Comparison of ENCODE assay signal across 10 mouse cellular contexts in the genomic region with DNA sequence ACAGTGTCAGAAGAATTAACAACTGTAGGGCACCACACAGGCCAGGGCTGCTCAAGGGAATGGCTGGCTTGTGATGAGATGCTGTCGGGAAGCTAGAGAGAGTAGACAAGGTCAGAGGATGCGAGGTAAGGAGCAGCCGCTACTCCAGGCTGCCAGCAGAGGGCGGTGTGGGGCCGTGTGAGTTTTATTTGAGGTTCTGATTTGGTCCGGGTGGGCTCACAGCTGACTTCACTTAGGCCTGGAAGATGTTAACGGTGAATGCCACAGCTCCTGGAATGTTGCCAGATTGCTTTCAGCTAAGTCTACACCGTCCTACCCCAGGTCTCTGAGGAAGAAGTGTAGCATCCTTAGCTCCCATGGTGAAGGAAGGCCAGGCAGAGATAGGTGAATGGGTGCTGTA. TPM values are rescaled to one million over a fixed set of nuclear protein-coding genes. Genes with fewer than 3 reads are reported as not detected.
DNase-seq lines count a peak whose midpoint lies in the region; TF ChIP-seq lines count a peak whose summit lies in the region.
"Had no signal": no experiment of that assay in that cellular context is flagged by ENCODE, and none has a peak within 500 bp of the region (broad histone marks: within the 10 kb centered on the region; RNA-seq: fewer than 3 reads in every experiment).

No protein-coding gene starts in this region.

- H3K79me2 ChIP-seq in CH12.LX (replicated peaks; ENCODE audit: control insufficient read depth, extremely low read depth, insufficient read depth, poor library complexity, severe bottlenecking), result no peaks in the 10 kb centered on the region

- H3K4me2 ChIP-seq in CH12.LX (ENCODE audit: insufficient read depth, low read depth, poor library complexity, severe bottlenecking), result no peak overlapping the region
- H3K4me2 ChIP-seq: midbrain, embryonic 12.5 days had no signal

- peaks cover 12% of the 10 kb centered on the region for H3K9me3 ChIP-seq in CH12.LX (replicated peaks; ENCODE audit: low read length)
- no peaks in the 10 kb centered on the region for H3K9me3 ChIP-seq in limb, embryonic 10.5 days (replicated peaks)

- dilution Hi-C loops in CH12.LX (cut with MboI; ENCODE audit: extremely low pct_ligation_motif_present, extremely low pct_unique_long_range_greater_than_20kb, low sequenced_read_pairs), result no loop called here

- peak; percentile 75 for TF ChIP-seq RAD21 in CH12.LX (IDR thresholded peaks at IDR 0.05; ENCODE audit: low read depth, low read length)

- DNase-seq in layer of hippocampus, adult 2 months (ENCODE audit: low spot score in 2 of 2), result peak in 1 of 2 experiments; percentile 69
- no peak for DNase-seq in layer of hippocampus, adult 9-11 months
- DNase-seq in CH12.LX (ENCODE audit: extremely low read depth) (peak; percentile 48), MN1 (ENCODE audit: low spot score) (no peak)
- peak; percentile 10 for DNase-seq in adrenal gland, adult 2 months
- DNase-seq in embryo, embryonic 11 days, result peak; percentile 81
- peak; percentile 89 for DNase-seq in limb, embryonic 10.5 days (ENCODE audit: low spot score)
- DNase-seq in retina, postnatal 7 days (ENCODE audit: low read depth, low spot score), result peak; percentile 50

- no peaks in the 10 kb centered on the region for H3K36me3 ChIP-seq in CH12.LX (replicated peaks in 1 of 2; ENCODE audit: control insufficient read depth in 1 of 2, insufficient read depth in 1 of 2, low read length in 1 of 2)
- no peaks in the 10 kb centered on the region for H3K36me3 ChIP-seq in limb, embryonic 10.5 days
- H3K36me3 ChIP-seq: midbrain, embryonic 12.5 days had no signal

- in situ Hi-C loops in CH12.LX (cut with MboI; ENCODE audit: low pct_ligation_motif_present, low pct_unique_long_range_greater_than_20kb, low sequenced_read_pairs), result no loop called here

- TF ChIP-seq POLR2A in CH12.LX (IDR thresholded peaks at IDR 0.05; ENCODE audit: low read depth, low read length), result no peak

- H3K9ac ChIP-seq in CH12.LX (ENCODE audit: insufficient read depth, low read depth), result no peak overlapping the region
- H3K9ac ChIP-seq: midbrain, embryonic 12.5 days had no signal

- no peaks in the 10 kb centered on the region for H3K4me1 ChIP-seq in CH12.LX (ENCODE audit: control insufficient read depth in 1 of 2, insufficient read depth in 2 of 2)
- H3K4me1 ChIP-seq in limb, embryonic 10.5 days, result peaks cover 26% of the 10 kb centered on the region

- TF ChIP-seq EP300 in CH12.LX (IDR thresholded peaks at IDR 0.05; ENCODE audit: low read length), result no peak

- peaks cover 42% of the 10 kb centered on the region for H3K27me3 ChIP-seq in CH12.LX (replicated peaks)
- H3K27me3 ChIP-seq in limb, embryonic 10.5 days (ENCODE audit: low read depth, poor library complexity, severe bottlenecking), result no peaks in the 10 kb centered on the region

- no peak overlapping the region for H3K4me3 ChIP-seq in layer of hippocampus, adult 2 months
- no peak overlapping the region for H3K4me3 ChIP-seq in CH12.LX (replicated peaks in 1 of 3; ENCODE audit: low read depth in 2 of 3, low read length in 2 of 3, poor library complexity in 1 of 3)
- no peak overlapping the region for H3K4me3 ChIP-seq in limb, embryonic 10.5 days
- H3K4me3 ChIP-seq: midbrain, embryonic 12.5 days had no signal

- 9% methylated on average over 8 of the region's 8 CpGs for WGBS in limb, embryonic 10.5 days

- H3K27ac ChIP-seq in layer of hippocampus, adult 2 months, result no peak overlapping the region
- H3K27ac ChIP-seq in CH12.LX (ENCODE audit: insufficient read depth, low read depth), result no peak overlapping the region
- no peak overlapping the region for H3K27ac ChIP-seq in limb, embryonic 10.5 days
- H3K27ac ChIP-seq: midbrain, embryonic 12.5 days had no signal

- TF ChIP-seq CTCF in layer of hippocampus, adult 2 months (conservative IDR thresholded peaks at IDR 0.05), result peak; percentile 91
- TF ChIP-seq CTCF in CH12.LX (conservative IDR thresholded peaks at IDR 0.05 in 1 of 2, IDR thresholded peaks at IDR 0.05 in 1 of 2; ENCODE audit: low read depth in 2 of 2, low read length in 2 of 2), result peak; percentile 82 to 88

TF ChIP-seq in CH12.LX, 34 proteins besides CTCF, POLR2A, EP300 and RAD21:
- no peak for TF ChIP-seq PAX5 (IDR thresholded peaks at IDR 0.05; ENCODE audit: low read length)
- TF ChIP-seq ZC3H11A (IDR thresholded peaks at IDR 0.05; ENCODE audit: low read depth, low read length), result peak; percentile 43
- peak; percentile 82 for TF ChIP-seq SMC3 (IDR thresholded peaks at IDR 0.05; ENCODE audit: low read depth, low read length)

RNA-seq across cellular contexts. Expression of a gene that starts 7.5 kb away (rescaled TPM):
- not detected for total RNA-seq in layer of hippocampus, adult 2 months (2021)
- total RNA-seq in CH12.LX (2012; rRNA removed) (not detected in 2 replicates), CH12.LX (2014; rRNA removed) (not detected in 2 replicates)
- not detected in 2 replicates for polyA plus RNA-seq in CH12.LX (2012; ENCODE audit: insufficient read length, low read depth)
- total RNA-seq in adrenal gland, adult 2 months (2021), result not detected
- polyA plus RNA-seq in adrenal gland, adult 2 months (2012; rRNA removed), result 0.44 and 0.48 TPM in 2 replicates
- not detected in 2 replicates for polyA plus RNA-seq in limb, embryonic 10.5 days (2016; fragmentation: Nextera tagmentation; extraction: Ambion mirVana)
- total RNA-seq: gastrocnemius, adult 8-10 months had no signal

RNA-seq across cellular contexts. Expression of a gene that starts 22.1 kb away (rescaled TPM):
- total RNA-seq in layer of hippocampus, adult 2 months (2021), result not detected
- total RNA-seq in CH12.LX (2012; rRNA removed) (not detected in 2 replicates), CH12.LX (2014; rRNA removed) (not detected in 2 replicates)
- not detected in 2 replicates for polyA plus RNA-seq in CH12.LX (2012; ENCODE audit: insufficient read length, low read depth)
- total RNA-seq in adrenal gland, adult 2 months (2021), result not detected
- 1.1 TPM in 1 of 2 replicates, not detected in the other for polyA plus RNA-seq in adrenal gland, adult 2 months (2012; rRNA removed)
- polyA plus RNA-seq in limb, embryonic 10.5 days (2016; fragmentation: Nextera tagmentation; extraction: Ambion mirVana), result not detected in 2 replicates
- total RNA-seq: gastrocnemius, adult 8-10 months had no signal
- polyA plus RNA-seq: midbrain, embryonic 12.5 days had no signal

RNA-seq across cellular contexts. Expression of a gene that starts 43.1 kb away (rescaled TPM):
- not detected for total RNA-seq in layer of hippocampus, adult 2 months (2021)
- total RNA-seq in CH12.LX (2012; rRNA removed), result 1.1 and 2.2 TPM in 2 replicates
- 0.54 and 1.6 TPM in 2 replicates for total RNA-seq in CH12.LX (2014; rRNA removed)
- 0.44 TPM in 1 of 2 replicates, not detected in the other for polyA plus RNA-seq in CH12.LX (2012; ENCODE audit: insufficient read length, low read depth)
- not detected for total RNA-seq in adrenal gland, adult 2 months (2021)
- 0.16 and 6.8 TPM in 2 replicates for polyA plus RNA-seq in adrenal gland, adult 2 months (2012; rRNA removed)
- polyA plus RNA-seq in limb, embryonic 10.5 days (2016; fragmentation: Nextera tagmentation; extraction: Ambion mirVana), result not detected in 2 replicates
- total RNA-seq: gastrocnemius, adult 8-10 months had no signal
- polyA plus RNA-seq: midbrain, embryonic 12.5 days had no signal

Comparison
In these comparisons a context has a peak if more than half of its experiments do, and no peak if none do; other contexts are left out.
1. DNase-seq: peak in CH12.LX (single experiment), adrenal gland, adult 2 months (single experiment), embryo, embryonic 11 days (single experiment), limb, embryonic 10.5 days (single experiment) and retina, postnatal 7 days (single experiment); none in layer of hippocampus, adult 9-11 months (single experiment) and MN1 (single experiment).